Mouse (Mus musculus): ENCODE results near the gene Ptcd2. TPM values are rescaled to one million over a fixed set of nuclear protein-coding genes. Genes with fewer than 3 reads are reported as not detected.

Gene Ptcd2
- polyA plus RNA-seq, 1 experiment from 2014 or later = 59.1 TPM

DNA sequence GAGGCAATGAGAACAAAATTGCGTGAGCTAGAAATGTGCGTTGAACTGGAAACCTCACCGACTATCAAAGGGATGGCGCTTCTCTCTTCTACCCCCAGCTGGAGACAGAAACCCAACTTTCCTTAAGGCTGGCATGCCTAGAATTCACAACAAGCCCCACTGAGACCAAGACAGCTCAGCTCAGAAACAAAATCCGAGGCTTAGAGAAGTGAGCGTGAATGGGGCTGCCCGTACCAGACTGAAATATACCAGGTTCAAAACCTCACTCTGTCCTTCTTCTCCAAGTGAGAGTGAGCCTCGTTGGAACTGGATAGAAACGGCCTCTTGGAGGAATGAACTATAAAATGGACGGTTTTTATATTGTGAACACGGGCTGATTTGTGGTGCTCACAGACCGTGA, 60.6 kb downstream of the Ptcd2 start:
- H3K4me1 ChIP-seq (ENCODE audit: control insufficient read depth, insufficient read depth, low read length) = 0 out of 2 replicates have a peak, but pooled peaks cover 5% of the 10 kb centered on the region
- no peaks in the 10 kb centered on the region for H3K27me3 ChIP-seq (ENCODE audit: control insufficient read depth, insufficient read depth, low read length)
- ATAC-seq (ENCODE audit: low FRiP score, low TSS enrichment) = no peak
- WGBS = 89% methylated on average over 12 of the region's 12 CpGs
- no peak overlapping the region for H3K27ac ChIP-seq (ENCODE audit: low read depth, low read length)
- no peak overlapping the region for H3K4me2 ChIP-seq (replicated peaks; ENCODE audit: low read depth, low read length)
- H3K9me3 ChIP-seq (ENCODE audit: control insufficient read depth, low read length) = no peaks in the 10 kb centered on the region
- no peak overlapping the region for H3K4me3 ChIP-seq (ENCODE audit: low read length)
- no peak overlapping the region for H3K9ac ChIP-seq (ENCODE audit: low read depth, low read length)
- H3K36me3 ChIP-seq (ENCODE audit: control insufficient read depth, insufficient read depth, low read length) = no peaks in the 10 kb centered on the region

DNA sequence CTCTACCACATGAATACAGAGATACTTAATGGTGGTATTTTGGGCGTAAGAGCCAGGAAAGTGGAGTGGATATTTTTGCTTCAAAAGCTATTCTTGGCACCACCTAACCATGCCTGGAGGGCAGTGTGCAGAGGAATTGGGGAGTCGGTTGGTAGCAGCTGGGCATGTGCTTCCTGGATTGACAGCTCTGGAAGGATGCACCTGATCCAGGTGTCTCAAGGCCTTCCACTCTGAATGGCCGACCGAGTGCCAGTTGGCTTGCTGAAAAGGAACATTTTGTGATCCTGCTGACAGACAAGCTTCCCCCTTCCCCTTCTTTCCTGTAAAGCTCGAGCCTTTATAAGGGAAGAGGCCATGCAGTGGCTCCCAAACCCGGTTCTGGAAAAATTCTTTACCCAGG, 61.5 kb downstream of the Ptcd2 start:
- no peaks in the 10 kb centered on the region for H3K9me3 ChIP-seq (ENCODE audit: control insufficient read depth, low read length)
- no peaks in the 10 kb centered on the region for H3K36me3 ChIP-seq (ENCODE audit: control insufficient read depth, insufficient read depth, low read length)
- 83% methylated on average over 6 of the region's 6 CpGs for WGBS
- no peak for ATAC-seq (ENCODE audit: low FRiP score, low TSS enrichment)
- no peak overlapping the region for H3K4me2 ChIP-seq (replicated peaks; ENCODE audit: low read depth, low read length)
- no peaks in the 10 kb centered on the region for H3K27me3 ChIP-seq (ENCODE audit: control insufficient read depth, insufficient read depth, low read length)
- no peak overlapping the region for H3K4me3 ChIP-seq (ENCODE audit: low read length)
- 0 out of 2 replicates have a peak, but pooled peaks cover 5% of the 10 kb centered on the region for H3K4me1 ChIP-seq (ENCODE audit: control insufficient read depth, insufficient read depth, low read length)
- H3K9ac ChIP-seq (ENCODE audit: low read depth, low read length) = no peak overlapping the region
- no peak overlapping the region for H3K27ac ChIP-seq (ENCODE audit: low read depth, low read length)

DNA sequence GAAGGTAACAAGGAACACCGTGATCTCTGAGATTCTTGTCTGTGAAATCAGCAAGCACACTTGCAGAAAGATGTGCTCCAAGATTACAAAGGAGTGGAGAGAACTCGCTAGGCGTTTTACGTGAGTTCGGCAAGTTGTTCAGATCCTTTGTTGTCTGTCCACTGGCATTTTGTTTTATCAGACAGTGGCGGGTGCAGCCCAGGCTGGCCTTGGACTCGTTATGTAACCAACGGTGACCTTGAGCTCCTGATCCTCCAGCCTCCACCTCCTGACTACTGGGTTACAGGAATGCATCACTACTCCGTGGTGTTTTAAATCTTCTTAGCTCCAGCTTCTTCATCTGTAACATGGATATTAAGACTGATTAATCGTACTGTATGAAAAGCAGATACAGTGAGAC, 65.2 kb downstream of the Ptcd2 start:
- Histone ChIP-seq H3K36me3 (ENCODE audit: control insufficient read depth, insufficient read depth, low read length) (no peaks in the 10 kb centered on the region), H3K27me3 (ENCODE audit: control insufficient read depth, insufficient read depth, low read length) (no peaks in the 10 kb centered on the region), H3K9ac (ENCODE audit: low read depth, low read length) (no peak overlapping the region), H3K4me1 (ENCODE audit: control insufficient read depth, insufficient read depth, low read length) (0 out of 2 replicates have a peak, but pooled peaks cover 5% of the 10 kb centered on the region), H3K4me3 (ENCODE audit: low read length) (no peak overlapping the region), H3K9me3 (ENCODE audit: control insufficient read depth, low read length) (no peaks in the 10 kb centered on the region), H3K4me2 (replicated peaks; ENCODE audit: low read depth, low read length) (no peak overlapping the region), H3K27ac (ENCODE audit: low read depth, low read length) (no peak overlapping the region)
- WGBS = 78% methylated on average over 10 of the region's 10 CpGs
- no peak for ATAC-seq (ENCODE audit: low FRiP score, low TSS enrichment)

DNA sequence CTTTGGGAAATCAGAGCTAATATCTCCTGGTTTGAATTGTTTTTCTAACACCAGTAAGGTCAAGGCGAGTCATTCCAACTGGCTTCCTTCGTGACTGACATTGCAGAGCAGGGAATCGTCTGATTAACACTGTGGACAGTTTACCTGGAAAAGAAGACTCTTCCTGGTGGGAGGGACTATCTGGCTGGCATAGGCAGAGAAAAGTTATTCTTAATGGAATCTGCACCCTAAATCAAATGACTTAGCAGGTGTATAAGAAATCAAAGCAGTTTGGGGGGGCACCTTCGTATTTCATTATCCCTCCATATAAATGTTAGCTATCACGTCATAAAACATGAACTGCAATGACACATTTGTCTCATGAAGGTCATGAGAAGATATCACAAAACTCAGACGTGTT, 66.0 kb downstream of the Ptcd2 start:
- Histone ChIP-seq H3K4me3 (ENCODE audit: low read length) (no peak overlapping the region), H3K27me3 (ENCODE audit: control insufficient read depth, insufficient read depth, low read length) (no peaks in the 10 kb centered on the region), H3K4me1 (ENCODE audit: control insufficient read depth, insufficient read depth, low read length) (0 out of 2 replicates have a peak, but pooled peaks cover 5% of the 10 kb centered on the region), H3K9me3 (ENCODE audit: control insufficient read depth, low read length) (no peaks in the 10 kb centered on the region), H3K4me2 (replicated peaks; ENCODE audit: low read depth, low read length) (no peak overlapping the region), H3K9ac (ENCODE audit: low read depth, low read length) (no peak overlapping the region), H3K27ac (ENCODE audit: low read depth, low read length) (no peak overlapping the region), H3K36me3 (ENCODE audit: control insufficient read depth, insufficient read depth, low read length) (no peaks in the 10 kb centered on the region)
- ATAC-seq (ENCODE audit: low FRiP score, low TSS enrichment) = no peak
- 63% methylated on average over 6 of the region's 6 CpGs for WGBS

DNA sequence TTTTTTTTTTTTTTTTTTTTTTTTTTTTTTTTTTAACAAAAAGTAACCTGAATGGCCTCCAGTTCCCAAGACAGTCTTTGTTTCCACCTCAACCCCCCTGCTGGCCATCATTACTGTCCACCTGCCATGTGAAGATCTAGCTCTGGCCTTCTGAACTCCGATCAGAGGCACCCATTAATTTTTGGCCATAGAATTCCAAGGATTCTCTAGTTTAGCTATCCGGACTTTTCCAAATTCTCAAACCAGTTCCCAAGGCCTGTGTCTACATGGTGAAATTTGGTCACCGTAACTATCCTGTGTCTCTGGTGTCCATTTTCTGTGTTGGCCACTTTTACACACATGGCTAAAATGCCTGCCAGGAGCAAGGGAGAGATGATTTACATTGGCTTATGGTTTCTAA, 67.0 kb downstream of the Ptcd2 start:
- no peak for ATAC-seq (ENCODE audit: low FRiP score, low TSS enrichment)
- 95% methylated on average over 3 of the region's 3 CpGs for WGBS
- no peak overlapping the region for H3K4me3 ChIP-seq (ENCODE audit: low read length)
- no peaks in the 10 kb centered on the region for H3K9me3 ChIP-seq (ENCODE audit: control insufficient read depth, low read length)
- H3K4me2 ChIP-seq (replicated peaks; ENCODE audit: low read depth, low read length) = no peak overlapping the region
- H3K36me3 ChIP-seq (ENCODE audit: control insufficient read depth, insufficient read depth, low read length) = no peaks in the 10 kb centered on the region
- no peaks in the 10 kb centered on the region for H3K4me1 ChIP-seq (ENCODE audit: control insufficient read depth, insufficient read depth, low read length)
- H3K9ac ChIP-seq (ENCODE audit: low read depth, low read length) = no peak overlapping the region
- no peaks in the 10 kb centered on the region for H3K27me3 ChIP-seq (ENCODE audit: control insufficient read depth, insufficient read depth, low read length)
- no peak overlapping the region for H3K27ac ChIP-seq (ENCODE audit: low read depth, low read length)

DNA sequence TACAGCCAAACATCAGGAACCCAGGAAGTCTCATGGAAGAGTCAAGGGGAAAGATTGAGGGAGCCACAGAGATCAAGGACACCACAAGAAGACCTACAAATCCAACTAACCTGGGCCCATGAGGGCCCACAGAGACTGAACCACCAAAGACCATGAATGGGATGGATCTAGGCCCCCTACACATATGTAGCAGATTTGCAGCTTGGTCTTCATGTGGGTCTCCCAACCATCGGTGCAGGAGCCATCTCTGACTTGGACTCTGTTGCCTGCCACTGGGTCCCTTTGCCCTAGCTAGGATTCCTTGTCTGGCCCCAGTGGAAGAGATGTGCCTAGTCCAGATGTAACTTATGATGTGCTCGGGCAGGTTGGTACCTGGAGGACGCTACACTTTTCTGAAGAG, 72.5 kb downstream of the Ptcd2 start:
- Histone ChIP-seq H3K9me3 (ENCODE audit: control insufficient read depth, low read length) (no peaks in the 10 kb centered on the region), H3K27me3 (ENCODE audit: control insufficient read depth, insufficient read depth, low read length) (no peaks in the 10 kb centered on the region), H3K9ac (ENCODE audit: low read depth, low read length) (no peak overlapping the region), H3K4me1 (ENCODE audit: control insufficient read depth, insufficient read depth, low read length) (no peaks in the 10 kb centered on the region), H3K4me2 (replicated peaks; ENCODE audit: low read depth, low read length) (no peak overlapping the region), H3K27ac (ENCODE audit: low read depth, low read length) (no peak overlapping the region), H3K36me3 (ENCODE audit: control insufficient read depth, insufficient read depth, low read length) (no peaks in the 10 kb centered on the region), H3K4me3 (ENCODE audit: low read length) (no peak overlapping the region)
- WGBS = 95% methylated on average over 3 of the region's 3 CpGs
- no peak for ATAC-seq (ENCODE audit: low FRiP score, low TSS enrichment)

Other genes starting within 250 kb of the Ptcd2 start
- gene Zfp366, start 159.9 kb downstream of the Ptcd2 start, polyA plus RNA-seq (2014; fragmentation: Nextera tagmentation; extraction: Ambion mirVana) = 0.83 and 1.6 TPM in 2 replicates
- gene Mrps27, start 81 bp upstream of the Ptcd2 start, polyA plus RNA-seq (2014; fragmentation: Nextera tagmentation; extraction: Ambion mirVana) = 53.6 and 70.3 TPM in 2 replicates
- 44.2 and 55.1 TPM in 2 replicates for gene Map1b, start 171.8 kb upstream of the Ptcd2 start, polyA plus RNA-seq (2014; fragmentation: Nextera tagmentation; extraction: Ambion mirVana)

All from kidney, embryonic 14.5 days (tissue).